ENCODE assay signal across 28 mouse cellular contexts in genomic region chr10:116919368-116920317, GRCm38 (mm10). TPM values are rescaled to one million over a fixed set of nuclear protein-coding genes. Genes with fewer than 3 reads are reported as not detected.
DNase-seq lines count a peak whose midpoint lies in the region; ATAC-seq and TF ChIP-seq lines count a peak whose summit lies in the region.
"Had no signal": no experiment of that assay in that cellular context is flagged by ENCODE, and none has a peak within 500 bp of the region (broad histone marks: within the 10 kb centered on the region; RNA-seq: fewer than 3 reads in every experiment).

No protein-coding gene starts in this region.

- H3K4me3 ChIP-seq in spleen, adult 2 months (ENCODE audit: extremely low read depth, insufficient read depth, insufficient read length): peak overlapping the region; percentile 3
- H3K4me3 ChIP-seq in layer of hippocampus, adult 2 months: no peak overlapping the region
- H3K4me3 ChIP-seq in intestine, embryonic 16.5 days (ENCODE audit: low read length): no peak overlapping the region
- H3K4me3 ChIP-seq: forebrain, embryonic 10.5 days; hindbrain, embryonic 13.5 days; intestine, embryonic 15.5 days; limb, embryonic 13.5 days; midbrain, embryonic 13.5 days; neural tube, embryonic 13.5 days; stomach, embryonic 15.5 days had no signal

- no peaks in the 10 kb centered on the region for H3K9me3 ChIP-seq in intestine, embryonic 16.5 days (ENCODE audit: control insufficient read depth, low read length)
- H3K9me3 ChIP-seq: forebrain, embryonic 10.5 days; hindbrain, embryonic 13.5 days; intestine, embryonic 15.5 days; limb, embryonic 13.5 days; midbrain, embryonic 13.5 days; neural tube, embryonic 13.5 days; stomach, embryonic 15.5 days had no signal

- no peak for TF ChIP-seq CTCF in spleen, adult 2 months (IDR thresholded peaks at IDR 0.05; ENCODE audit: extremely low read depth, insufficient read depth, insufficient read length, insufficient replicate concordance)
- TF ChIP-seq CTCF in layer of hippocampus, adult 2 months (conservative IDR thresholded peaks at IDR 0.05): no peak

- WGBS in spleen, adult 2 months: 38% methylated on average over 25 of the region's 25 CpGs
- 87% methylated on average over 25 of the region's 25 CpGs for WGBS in intestine, embryonic 16.5 days

- peaks cover 16% of the 10 kb centered on the region for H3K36me3 ChIP-seq in spleen, adult 2 months (ENCODE audit: control insufficient read depth, insufficient read depth, low read length)
- peaks cover 3% of the 10 kb centered on the region; the same call in 1 of the 2 replicates for H3K36me3 ChIP-seq in intestine, embryonic 16.5 days (ENCODE audit: control insufficient read depth, insufficient read depth, low read length)

- no peak for DNase-seq in spleen, adult 2 months (ENCODE audit: low read depth in 1 of 2, low spot score in 2 of 2)
- no peak for DNase-seq in spleen, postnatal 4 days (ENCODE audit: low spot score in 2 of 2)
- DNase-seq in thymus, postnatal 0 days (ENCODE audit: low spot score): peak; percentile 76
- no peak for DNase-seq in layer of hippocampus, adult 2 months (ENCODE audit: low spot score in 2 of 2)
- DNase-seq in adrenal gland, postnatal 4 days (ENCODE audit: low spot score in 2 of 2): no peak
- DNase-seq: adrenal gland, adult 8-10 months; cerebellum, adult 11-12 months; cerebellum, postnatal 25 days; heart, adult 11 months; heart, postnatal 10 days; kidney, postnatal 36 days had no signal

- no peak overlapping the region for H3K4me2 ChIP-seq in intestine, embryonic 16.5 days (ENCODE audit: low read depth, low read length)
- H3K4me2 ChIP-seq: hindbrain, embryonic 13.5 days; intestine, embryonic 15.5 days; limb, embryonic 13.5 days; midbrain, embryonic 13.5 days; neural tube, embryonic 13.5 days; stomach, embryonic 15.5 days had no signal

- no peak overlapping the region for H3K9ac ChIP-seq in intestine, embryonic 16.5 days (ENCODE audit: low read depth, low read length)
- H3K9ac ChIP-seq: hindbrain, embryonic 13.5 days; intestine, embryonic 15.5 days; limb, embryonic 13.5 days; liver, embryonic 14.5 days; midbrain, embryonic 13.5 days; neural tube, embryonic 13.5 days; stomach, embryonic 15.5 days had no signal

- H3K27ac ChIP-seq in spleen, adult 2 months (ENCODE audit: insufficient read depth, low read length): peak overlapping the region; percentile 65
- H3K27ac ChIP-seq in layer of hippocampus, adult 2 months: no peak overlapping the region
- no peak overlapping the region for H3K27ac ChIP-seq in intestine, embryonic 16.5 days (ENCODE audit: low read length)
- H3K27ac ChIP-seq: forebrain, embryonic 10.5 days; hindbrain, embryonic 13.5 days; intestine, embryonic 15.5 days; limb, embryonic 13.5 days; liver, embryonic 14.5 days; midbrain, embryonic 13.5 days; neural tube, embryonic 13.5 days; stomach, embryonic 15.5 days had no signal

- no peaks in the 10 kb centered on the region for H3K4me1 ChIP-seq in spleen, adult 2 months (ENCODE audit: control insufficient read depth, insufficient read depth, insufficient read length)
- H3K4me1 ChIP-seq in intestine, embryonic 16.5 days (ENCODE audit: control insufficient read depth, insufficient read depth, low read length): no peaks in the 10 kb centered on the region
- H3K4me1 ChIP-seq: forebrain, embryonic 10.5 days; hindbrain, embryonic 13.5 days; intestine, embryonic 15.5 days; limb, embryonic 13.5 days; midbrain, embryonic 13.5 days; neural tube, embryonic 13.5 days; stomach, embryonic 15.5 days had no signal

- H3K27me3 ChIP-seq in spleen, adult 2 months (ENCODE audit: control insufficient read depth, insufficient read depth, low read length): no peaks in the 10 kb centered on the region
- H3K27me3 ChIP-seq in intestine, embryonic 16.5 days (replicated peaks; ENCODE audit: control insufficient read depth, insufficient read depth, low read length): no peaks in the 10 kb centered on the region
- H3K27me3 ChIP-seq: hindbrain, embryonic 13.5 days; intestine, embryonic 15.5 days; limb, embryonic 13.5 days; midbrain, embryonic 13.5 days; neural tube, embryonic 13.5 days; stomach, embryonic 15.5 days had no signal

- no peak for TF ChIP-seq POLR2A in spleen, adult 2 months (IDR thresholded peaks at IDR 0.05; ENCODE audit: low read depth, low read length)

- ATAC-seq in inflammation-experienced regulatory T-cells, adult 6 months: peak; percentile 21
- ATAC-seq in intestine, embryonic 16.5 days: no peak
- ATAC-seq: intestine, embryonic 15.5 days; lung, postnatal 0 days; midbrain, embryonic 13.5 days had no signal

RNA-seq across cellular contexts. Expression of gene Myrfl, which starts 22.9 kb away (rescaled TPM):
- polyA plus RNA-seq in spleen, adult 2 months (2012; rRNA removed): 0.02 TPM in 1 of 2 replicates, not detected in the other
- not detected for polyA plus RNA-seq in inflammation-experienced regulatory T-cells, adult 6 months (2017; shearing (Covaris generic))
- polyA plus RNA-seq in thymus, postnatal 0 days (2015; fragmentation: Nextera tagmentation; extraction: Ambion mirVana): 0.26 and 0.27 TPM in 2 replicates
- total RNA-seq in layer of hippocampus, adult 2 months (2021): under 1 TPM; 0.32 to 0.33 TPM
- under 1 TPM; 0.17 to 0.37 TPM for total RNA-seq in adrenal gland, postnatal 4 days (2021)
- 9.4 and 10.2 TPM in 2 replicates for polyA plus RNA-seq in intestine, embryonic 16.5 days (2015; fragmentation: Nextera tagmentation; extraction: Ambion mirVana)
- polyA plus RNA-seq: forebrain, embryonic 10.5 days; kidney, embryonic 14.5 days; liver, embryonic 14.5 days; lung, postnatal 0 days; urinary bladder, adult 2 months had no signal

RNA-seq across cellular contexts. Expression of gene Rab3ip, which starts 30.9 kb away (rescaled TPM):
- 34.3 and 69.3 TPM in 2 replicates for polyA plus RNA-seq in spleen, adult 2 months (2012; rRNA removed)
- 10 to 100 TPM in 1 of 3 experiments, 1 to 10 TPM in 2; 5.6 to 12.7 (median 8.7) TPM for polyA plus RNA-seq in inflammation-experienced regulatory T-cells, adult 6 months (2017; shearing (Covaris generic))
- 20.6 and 22.5 TPM in 2 replicates for polyA plus RNA-seq in thymus, postnatal 0 days (2015; fragmentation: Nextera tagmentation; extraction: Ambion mirVana)
- total RNA-seq in layer of hippocampus, adult 2 months (2021): 10 to 100 TPM; 64.2 to 70.9 TPM
- 10 to 100 TPM; 37.1 to 53.9 TPM for total RNA-seq in adrenal gland, postnatal 4 days (2021)
- polyA plus RNA-seq in intestine, embryonic 16.5 days (2015; fragmentation: Nextera tagmentation; extraction: Ambion mirVana): 32.8 and 34.4 TPM in 2 replicates

RNA-seq across cellular contexts. Expression of gene Gm10271, which starts 52.8 kb away (rescaled TPM):
- not detected in 2 replicates for polyA plus RNA-seq in spleen, adult 2 months (2012; rRNA removed)
- not detected for polyA plus RNA-seq in inflammation-experienced regulatory T-cells, adult 6 months (2017; shearing (Covaris generic))
- not detected in 2 replicates for polyA plus RNA-seq in thymus, postnatal 0 days (2015; fragmentation: Nextera tagmentation; extraction: Ambion mirVana)
- not detected for total RNA-seq in layer of hippocampus, adult 2 months (2021)
- not detected for total RNA-seq in adrenal gland, postnatal 4 days (2021)
- not detected in 2 replicates for polyA plus RNA-seq in intestine, embryonic 16.5 days (2015; fragmentation: Nextera tagmentation; extraction: Ambion mirVana)
- total RNA-seq: adrenal gland, adult 8-10 months; gastrocnemius, adult 8-10 months; heart, postnatal 10 days; layer of hippocampus, postnatal 25 days; left cerebral cortex, postnatal 14 days had no signal
- polyA plus RNA-seq: forebrain, embryonic 10.5 days; hindbrain, embryonic 13.5 days; intestine, embryonic 15.5 days; kidney, embryonic 14.5 days; limb, embryonic 13.5 days; liver, embryonic 14.5 days; lung, postnatal 0 days; midbrain, embryonic 13.5 days; neural tube, embryonic 13.5 days; small intestine, adult 2 months; stomach, embryonic 15.5 days; urinary bladder, adult 2 months had no signal
